Mouse (Mus musculus): Measurements from ENCODE around the gene Gpr146.

Gpr146 gene

DNA sequence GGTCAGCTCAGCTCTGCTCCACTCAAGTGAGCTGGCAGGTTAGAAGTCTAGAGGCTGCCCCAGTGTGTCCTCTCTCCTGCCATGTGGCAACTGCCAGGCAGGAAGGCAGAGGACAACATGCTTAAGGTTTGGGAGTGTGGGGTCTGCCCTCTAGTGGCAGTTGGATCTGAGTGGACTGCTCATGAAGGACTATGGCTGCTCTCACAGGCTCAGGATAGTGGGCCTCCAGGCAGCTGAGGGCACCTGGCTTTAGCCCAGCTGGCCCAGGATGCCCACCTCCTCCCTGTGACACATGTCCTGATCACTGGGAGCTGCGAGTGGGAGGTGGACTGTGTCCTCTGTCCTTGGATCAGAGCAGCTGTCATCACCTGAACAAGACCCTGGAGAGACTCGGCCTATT, 18.8 kb upstream of the Gpr146 start:
- no peak for DNase-seq (ENCODE audit: low spot score)

DNA sequence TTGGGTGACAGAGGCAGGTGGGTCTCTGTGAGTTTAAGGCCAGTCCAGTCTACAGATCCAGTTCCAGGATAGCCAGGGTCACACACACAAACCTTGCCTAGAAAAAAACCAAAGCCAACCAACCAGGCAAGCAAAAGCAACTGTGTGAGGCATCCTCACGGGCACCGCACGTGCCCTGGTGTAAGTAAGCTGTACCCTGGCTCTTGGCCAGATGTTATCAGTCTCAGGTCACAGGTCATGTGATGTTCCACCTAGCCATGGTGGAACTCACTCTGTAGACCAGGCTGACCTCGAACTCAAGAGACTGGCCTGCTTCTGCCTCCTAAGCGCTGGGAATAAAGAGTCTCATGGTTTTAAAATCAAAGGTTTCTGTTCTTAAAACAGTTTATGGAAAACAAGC, 18.3 kb upstream of the Gpr146 start:
- no peak for DNase-seq (ENCODE audit: low spot score)

DNA sequence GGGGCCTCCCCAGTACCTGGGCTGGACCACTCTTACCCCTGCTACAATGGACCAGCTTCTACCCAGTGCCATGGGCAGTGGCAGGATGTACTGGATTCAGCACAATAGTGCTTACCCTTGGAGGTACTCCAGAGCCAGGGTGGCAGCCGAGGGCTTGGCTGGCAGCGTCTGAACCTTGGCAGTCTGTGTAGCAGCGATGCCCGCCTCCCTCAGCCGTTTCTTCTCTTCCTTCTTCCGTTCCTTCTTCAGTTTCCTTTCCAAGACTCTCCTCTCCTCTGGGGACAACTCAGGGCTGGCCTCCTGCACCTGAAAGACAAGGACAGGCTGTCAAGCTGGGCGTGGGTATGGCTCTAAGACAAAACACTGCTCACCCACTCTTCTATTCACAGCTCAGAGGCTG, 13.6 kb upstream of the Gpr146 start:
- DNase-seq (ENCODE audit: low spot score): no peak

DNA sequence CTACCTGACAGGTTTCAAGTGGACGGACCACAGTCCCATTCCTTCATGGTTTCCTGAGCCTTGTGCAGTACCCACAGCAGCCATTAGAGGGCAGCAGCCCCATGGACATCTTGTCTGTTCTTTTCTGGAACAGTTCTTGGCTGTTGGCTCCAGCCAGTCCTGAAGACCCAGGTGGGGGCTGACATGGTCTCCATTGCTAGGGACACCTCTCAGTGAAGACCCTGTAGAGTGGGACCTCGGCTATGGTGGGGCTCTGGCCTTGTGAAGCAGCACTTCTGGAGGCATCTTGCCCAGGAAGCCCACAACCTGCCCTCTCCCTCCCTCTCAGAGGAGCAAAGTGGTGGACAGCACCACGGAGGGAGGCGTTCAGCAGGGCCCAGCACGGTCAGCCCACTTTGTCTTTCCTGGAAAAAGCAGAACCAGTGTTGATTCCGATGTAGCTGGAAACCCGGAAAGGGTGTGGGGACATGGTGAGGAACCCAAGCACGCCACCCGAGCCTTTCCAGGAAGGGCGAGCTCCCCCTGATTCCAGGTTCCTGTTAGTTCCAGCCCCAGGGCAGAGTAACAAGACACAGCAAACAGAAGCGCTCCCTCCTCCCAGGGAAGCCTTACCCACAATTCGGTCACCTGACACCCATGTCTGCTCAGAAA, 13.1 kb upstream of the Gpr146 start:
- DNase-seq (ENCODE audit: low spot score): peak; percentile 80

DNA sequence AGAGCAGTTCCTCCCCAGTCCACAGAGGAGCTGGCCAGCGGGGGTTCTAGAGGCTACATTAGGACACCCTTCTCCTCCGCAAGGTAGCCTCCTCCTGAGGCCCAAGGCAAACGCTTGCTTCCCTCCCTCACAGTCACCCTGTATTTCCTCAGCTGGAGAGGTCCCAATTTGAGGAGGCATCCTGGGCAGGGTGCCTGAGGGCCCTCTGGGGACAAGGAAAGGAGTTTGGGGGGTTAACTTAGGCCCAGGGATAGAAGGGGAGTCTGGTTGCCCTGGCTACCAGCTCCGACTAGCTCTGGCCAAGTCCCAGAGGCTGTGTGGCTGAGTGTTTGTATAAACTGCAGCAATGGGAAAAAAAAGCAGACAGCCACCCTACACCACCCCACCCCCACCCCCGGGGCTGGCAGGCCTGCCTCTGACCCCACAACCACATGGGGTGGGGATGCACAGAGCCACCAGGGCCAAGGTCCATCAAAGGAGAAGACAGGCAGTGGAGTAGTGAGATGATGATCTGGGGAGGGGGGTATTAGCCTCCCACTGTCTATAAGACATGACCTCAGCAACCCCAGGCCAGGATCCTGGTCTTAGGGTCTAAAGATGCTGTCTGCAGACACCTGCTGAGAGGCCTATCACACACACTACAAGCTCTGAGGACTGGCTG, 12.5 kb upstream of the Gpr146 start:
- no peak for DNase-seq (ENCODE audit: low spot score)

DNA sequence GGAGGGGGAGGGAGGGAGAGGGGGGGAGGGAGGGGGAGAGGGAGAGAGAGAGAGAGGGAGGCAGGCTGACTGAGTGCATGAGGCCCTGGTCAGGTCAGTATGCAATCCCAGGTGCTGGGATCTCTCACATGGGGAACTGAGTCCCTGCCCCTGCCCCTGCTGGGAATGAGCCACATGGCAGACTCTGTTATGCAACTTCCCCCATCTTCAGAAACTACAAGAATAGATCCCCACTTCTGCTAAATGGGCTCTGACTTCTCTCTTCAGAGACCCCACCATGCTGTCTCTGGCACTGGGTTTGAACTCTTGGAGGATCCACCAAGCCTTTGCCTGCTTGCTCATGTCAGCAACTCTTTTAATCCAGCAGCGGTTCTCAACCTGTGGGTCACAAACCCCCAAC, 11.7 kb upstream of the Gpr146 start:
- no peak for DNase-seq (ENCODE audit: low spot score)

DNA sequence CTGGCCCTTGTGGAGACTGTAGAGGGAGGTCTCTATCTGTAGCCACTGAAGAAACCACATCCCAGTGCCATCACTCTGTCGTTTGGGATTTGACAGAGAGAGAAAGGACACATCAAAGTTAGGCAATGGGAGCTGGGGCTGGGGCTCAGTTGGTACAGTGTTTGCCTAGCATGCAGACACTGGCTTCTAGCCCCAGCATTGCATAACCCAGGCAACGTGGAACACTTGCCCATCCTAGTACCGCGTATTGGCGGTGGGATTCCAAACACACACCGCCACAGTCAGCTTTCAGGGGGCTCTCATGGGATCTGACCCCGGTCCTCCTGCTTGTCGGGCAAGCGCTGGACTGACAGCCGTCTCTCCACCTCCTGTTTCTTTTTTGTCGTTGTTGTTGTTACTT, 11.0 kb upstream of the Gpr146 start:
- DNase-seq (ENCODE audit: low spot score): no peak

DNA sequence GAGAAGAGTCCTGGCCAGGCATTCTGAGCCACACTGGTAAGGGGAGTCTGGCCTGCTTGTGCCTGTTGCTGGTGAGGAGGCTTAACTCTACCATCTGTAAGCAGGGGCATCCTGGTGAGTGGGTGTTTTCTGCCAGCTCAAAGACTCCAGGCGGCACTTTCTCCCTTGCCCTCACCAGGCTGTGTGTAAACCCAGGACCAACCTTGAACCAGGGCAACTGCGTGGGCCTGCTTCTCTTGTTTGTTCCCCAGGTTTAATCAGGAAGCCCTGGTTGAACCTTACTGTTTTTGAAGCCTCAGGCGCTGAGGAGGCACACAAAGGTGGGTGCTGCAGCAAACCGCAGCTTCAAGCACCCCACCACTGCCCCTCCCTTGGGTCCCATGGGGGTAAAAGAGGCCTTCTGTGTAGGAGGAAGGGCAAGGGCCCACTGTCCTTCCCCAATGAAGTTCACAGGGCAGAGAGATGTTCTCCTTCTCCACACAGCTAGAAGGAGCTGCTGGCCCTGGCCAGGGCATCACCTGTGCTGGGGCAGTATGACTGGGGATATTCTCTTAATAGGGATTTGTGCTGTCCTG, 9.5 kb upstream of the Gpr146 start:
- DNase-seq (ENCODE audit: low spot score): no peak

DNA sequence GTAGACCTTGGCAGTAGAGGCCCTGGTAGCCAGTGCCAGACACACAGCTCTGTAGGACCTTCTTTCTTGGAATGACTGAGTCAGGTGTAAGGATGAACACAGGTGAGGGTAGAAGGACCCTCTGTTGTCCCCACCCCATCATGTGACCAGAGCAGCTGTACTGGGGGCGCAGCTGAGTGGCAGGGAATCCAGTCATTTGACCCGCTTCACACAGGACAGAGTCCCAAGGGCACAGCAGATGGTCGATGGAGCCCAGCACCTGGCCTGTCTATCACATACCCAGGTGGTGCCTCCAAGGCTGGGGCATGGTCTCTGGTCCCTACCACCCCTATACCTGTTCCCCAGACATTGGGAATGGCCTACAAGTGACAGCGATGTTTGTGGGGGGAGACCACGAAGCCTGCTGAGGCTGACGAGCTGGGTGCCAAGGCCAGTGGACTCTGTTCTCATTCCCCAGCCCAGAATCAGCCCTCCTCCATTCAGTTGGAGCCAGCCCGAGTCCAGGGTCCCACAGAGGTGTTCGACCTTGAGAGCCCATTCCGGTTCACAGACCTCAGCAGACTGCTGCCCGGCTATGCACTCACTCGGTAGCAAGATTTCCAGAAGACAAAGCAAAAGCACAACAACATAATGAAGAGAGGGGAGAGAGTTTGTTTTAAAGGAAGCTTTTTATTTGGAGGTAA, 8.7 kb upstream of the Gpr146 start:
- DNase-seq (ENCODE audit: low spot score): no peak

DNA sequence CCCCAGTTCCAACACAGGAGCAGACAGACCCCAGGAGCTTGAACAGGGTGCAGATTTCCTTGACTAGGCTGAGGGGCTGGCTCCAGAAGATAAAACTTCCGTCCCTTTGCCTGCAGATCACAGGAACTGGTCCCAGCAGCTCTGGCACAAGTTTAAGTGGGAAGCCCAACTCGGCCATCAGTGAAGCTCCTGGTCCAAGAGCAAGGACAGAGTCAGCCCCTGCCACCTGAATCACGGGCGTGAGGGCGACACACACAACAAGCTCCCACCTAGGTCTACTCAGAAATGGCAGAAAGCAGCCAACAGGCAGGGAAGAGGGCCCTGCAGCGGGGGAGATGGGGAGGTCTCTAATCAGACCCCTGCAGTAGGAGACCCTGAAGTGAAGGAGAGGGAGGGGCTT, 7.2 kb upstream of the Gpr146 start:
- DNase-seq (ENCODE audit: low spot score): no peak

DNA sequence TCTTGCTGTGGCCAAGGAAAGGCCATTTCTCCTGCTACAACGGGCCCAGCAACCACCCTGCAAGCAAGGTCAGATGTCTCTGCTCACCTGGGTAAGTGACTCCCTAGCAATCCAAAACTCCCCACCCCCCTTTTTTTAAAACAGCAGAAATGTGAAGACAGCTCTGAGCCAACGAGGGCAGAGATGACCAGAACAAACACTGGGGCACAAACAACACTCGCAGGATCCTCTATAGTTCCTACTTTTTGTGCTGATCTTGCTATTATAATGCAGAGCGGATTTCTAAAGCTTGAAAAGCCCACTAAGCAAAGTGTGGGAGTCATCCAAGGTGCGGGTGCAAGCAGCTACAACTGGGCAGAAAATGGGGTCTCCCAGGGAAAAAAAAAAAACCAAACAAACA, 6.4 kb upstream of the Gpr146 start:
- DNase-seq (ENCODE audit: low spot score): no peak

DNA sequence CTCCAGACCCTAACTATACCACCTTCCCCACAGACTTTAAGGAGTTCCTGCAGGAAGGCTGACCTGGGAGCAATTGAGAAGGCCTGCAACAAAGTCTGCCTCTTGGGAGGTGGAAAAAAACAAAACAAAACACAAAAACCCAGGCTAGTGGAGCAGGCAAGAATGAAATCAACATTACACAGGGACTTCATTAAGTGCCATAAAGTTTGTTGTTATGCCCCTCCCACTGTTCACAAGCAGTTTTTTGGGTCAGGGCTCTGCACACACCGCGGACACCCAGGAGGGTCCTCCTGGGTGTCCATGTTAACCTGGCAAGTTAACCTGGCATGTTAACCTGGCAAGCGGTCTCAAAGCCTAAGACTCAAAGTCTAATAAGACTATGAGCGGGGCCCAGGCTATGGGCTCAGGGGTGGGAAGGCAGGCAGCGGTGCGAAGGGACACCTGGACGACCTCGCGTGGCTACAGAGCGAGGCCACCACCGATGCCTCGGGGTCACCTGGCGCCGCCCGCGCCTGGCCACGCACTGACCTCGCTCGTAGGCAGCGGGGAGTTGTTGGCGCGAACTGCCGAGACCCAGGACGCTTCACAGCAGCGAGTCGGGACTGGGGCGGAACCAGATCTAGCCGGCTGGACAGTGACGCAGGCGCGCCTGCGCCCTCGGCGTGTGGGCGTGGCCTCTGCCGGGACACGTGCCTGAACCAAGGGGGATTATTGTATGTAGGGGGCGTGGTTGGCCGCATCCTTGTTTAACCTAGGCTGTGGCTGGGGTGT, 5.7 kb upstream of the Gpr146 start:
- peak; percentile 95 for DNase-seq (ENCODE audit: low spot score)

DNA sequence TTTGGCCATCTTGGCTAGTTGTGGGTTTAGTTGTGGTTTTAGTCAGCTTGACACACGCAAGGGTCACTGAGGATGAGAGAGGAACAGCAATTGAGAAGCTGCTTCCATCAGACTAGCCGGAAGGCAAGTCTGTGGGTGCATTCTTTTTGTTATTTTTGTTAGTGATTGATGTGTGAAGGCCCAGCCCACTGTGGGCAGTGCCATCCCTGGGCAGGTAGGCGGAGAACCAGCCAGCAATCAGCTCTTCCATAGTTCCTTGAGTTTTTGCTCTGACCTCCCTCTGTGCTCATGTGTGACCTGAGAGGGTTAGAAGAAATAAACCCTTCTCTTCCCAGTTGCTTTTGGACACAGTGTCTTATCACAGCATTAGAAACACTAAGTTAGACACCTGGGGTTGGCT, 4.4 kb upstream of the Gpr146 start:
- DNase-seq (ENCODE audit: low spot score): no peak

DNA sequence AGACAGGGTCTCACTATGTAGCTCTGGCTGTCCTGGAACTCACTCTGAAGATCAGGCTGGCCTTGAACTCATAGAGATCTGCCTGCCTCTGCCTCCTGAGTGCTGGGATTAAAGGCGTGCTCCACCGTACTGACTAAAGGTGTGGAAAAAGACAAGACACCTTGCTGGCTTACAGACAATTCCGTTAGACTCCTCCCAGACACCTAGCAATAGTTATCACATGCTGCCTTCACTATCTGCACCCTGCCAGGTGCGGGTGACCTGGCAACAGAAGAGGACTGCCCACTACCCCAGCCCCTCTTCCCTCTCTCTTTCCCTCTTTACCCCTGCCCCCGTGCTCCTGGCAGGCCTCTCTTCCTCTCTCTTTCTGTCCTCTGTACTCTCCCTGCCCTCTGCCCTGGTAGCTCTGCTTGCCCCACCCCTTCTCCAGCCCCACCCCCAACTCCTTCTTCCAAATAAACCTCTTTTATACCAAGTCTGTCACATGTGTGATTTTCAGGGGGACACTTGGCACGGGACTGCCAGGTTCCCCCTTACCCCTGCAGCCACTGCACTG, 3.5 kb upstream of the Gpr146 start:
- no peak for DNase-seq (ENCODE audit: low spot score)

DNA sequence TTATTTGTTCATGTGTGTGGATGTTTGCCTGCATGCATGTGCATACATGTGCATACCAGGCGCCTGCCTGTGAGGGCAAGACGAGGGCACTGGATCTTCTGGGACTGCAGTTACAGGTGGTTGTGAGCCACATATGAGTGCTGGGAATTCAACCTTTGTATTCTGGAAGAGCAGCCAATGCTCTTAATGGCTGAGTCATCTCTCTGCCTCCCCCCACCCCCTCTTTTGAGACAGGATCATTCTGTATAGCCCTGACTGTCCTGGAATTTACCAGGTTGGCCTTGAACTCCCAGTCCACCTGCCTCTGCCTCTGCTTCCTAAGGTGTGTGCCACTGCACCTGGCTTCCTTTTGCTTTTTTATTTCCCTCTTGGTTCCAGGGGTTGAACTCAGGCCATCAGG, 2.7 kb upstream of the Gpr146 start:
- DNase-seq (ENCODE audit: low spot score): no peak

DNA sequence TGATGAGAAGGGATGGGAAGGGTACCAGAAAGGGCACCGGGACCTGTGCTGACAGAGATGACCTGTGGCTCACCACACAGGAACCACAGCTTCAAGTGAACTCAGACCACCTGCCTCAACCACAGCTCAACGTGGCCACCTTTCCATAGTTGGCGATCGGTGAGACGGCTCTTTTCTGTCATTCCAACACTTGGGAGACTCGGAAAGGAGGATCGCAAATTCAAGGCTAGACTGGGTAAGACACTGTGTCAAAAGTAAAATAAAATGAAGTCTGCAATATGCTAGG, 717 bp downstream of the Gpr146 start:
- no peak for DNase-seq (ENCODE audit: low spot score)

DNA sequence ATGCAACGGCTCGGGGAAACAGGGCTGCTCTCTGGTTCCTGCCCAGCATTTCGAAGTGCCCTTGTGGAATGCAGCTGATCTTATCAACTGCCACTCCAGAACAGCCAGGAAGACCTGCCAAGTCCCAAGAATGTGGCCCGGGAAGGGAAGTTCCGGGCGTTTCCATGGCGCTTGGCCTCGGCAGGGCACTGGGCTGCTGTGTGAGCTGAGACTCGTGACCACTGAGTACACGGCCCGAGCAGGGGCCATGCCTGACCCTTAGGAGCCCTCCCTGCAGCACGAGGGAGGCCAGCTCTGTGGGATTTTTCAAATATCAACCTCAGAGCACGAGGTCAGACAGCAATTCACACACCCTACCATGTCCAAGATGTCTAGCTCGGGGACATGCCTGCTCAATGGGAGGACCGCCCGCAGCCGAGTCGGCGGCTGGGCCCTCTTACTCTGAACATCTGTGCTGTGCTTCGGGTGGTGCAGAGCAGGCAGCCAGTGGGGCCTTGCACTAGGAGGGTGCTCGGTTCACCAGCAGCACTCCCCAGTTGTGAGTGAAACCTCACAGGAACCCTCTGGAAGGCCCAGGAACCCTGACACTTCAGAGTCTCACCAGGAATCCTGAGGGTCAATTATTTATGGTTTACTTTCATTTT, 1.6 kb downstream of the Gpr146 start:
- peak; percentile 75 for DNase-seq (ENCODE audit: low spot score)

DNA sequence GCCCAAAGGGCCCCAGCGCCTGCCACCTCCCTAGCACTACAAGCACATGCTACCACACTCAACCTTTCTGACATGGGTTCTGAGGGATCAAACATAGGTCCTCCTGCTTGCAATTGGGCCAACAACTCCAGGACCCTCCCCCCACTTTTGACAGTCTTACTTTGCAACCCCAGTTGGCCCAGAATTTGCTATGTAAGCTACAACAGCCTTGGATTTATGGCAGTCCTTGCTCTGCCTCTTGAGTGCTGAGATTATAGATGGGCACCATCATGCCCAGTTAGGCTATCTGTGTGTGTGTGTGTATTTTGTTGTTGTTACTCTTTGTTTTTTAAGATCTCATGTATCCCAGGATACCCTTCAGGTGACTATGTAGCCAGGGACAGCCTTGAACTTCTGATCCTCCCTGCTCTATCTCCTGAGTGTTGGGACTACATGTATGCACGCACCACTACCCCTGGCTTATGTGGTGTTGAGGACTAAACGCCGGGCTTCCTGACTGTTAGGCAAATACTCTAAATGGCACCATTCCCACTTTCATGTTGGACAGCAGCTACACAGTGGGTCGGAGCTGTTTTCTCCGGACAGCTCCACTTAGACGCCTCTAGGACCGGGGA, 2.4 kb downstream of the Gpr146 start:
- DNase-seq (ENCODE audit: low spot score): no peak

DNA sequence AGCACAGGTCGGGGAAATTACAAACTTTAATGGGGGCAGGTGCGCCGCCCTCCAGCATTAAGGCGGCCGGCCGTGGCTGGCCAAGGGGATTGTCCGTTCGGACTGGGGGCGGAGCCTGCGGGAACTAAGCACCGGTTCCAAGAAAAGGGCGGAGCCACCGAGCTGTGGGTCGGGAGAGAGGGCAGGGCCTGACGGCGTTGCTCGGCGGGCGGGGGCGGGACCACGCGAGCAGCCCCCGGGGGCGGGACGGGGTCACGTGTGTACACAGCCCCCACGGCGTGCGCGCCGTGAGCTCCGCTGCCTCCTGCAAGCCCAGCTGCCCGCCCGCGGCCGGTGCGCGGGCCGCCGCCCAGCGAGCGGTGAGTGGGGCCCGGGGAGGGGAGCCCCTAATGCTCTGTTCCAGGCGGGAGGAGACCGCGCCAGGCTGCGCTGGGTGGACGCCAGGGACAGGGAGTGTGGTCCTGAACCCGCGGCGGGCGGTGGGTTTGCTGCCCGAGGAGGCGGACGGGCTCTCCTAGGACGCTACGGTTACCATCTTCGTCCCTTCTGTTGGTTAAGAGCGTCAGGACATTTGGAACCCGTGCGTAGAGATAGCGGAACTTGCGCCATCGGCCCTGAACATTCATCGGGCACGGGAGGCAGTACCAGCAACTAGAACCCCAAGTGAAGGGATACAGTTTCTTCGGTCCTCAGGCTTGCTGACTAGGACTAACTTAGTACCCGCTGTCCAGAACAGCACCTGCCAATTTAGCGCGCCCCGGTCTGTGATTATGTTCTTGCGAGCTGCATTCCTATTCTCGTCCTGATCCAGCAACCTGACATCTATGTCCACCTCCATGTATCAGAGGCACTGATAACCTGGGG, 3.1 kb downstream of the Gpr146 start:
- DNase-seq (ENCODE audit: low spot score): peak; percentile 95
